Mouse (Mus musculus) heart, embryonic 15.5 days (tissue): Measurements from ENCODE around the gene Cenpx. TPM values are rescaled to one million over a fixed set of nuclear protein-coding genes. Genes with fewer than 3 reads are reported as not detected.
A peak's percentile ranks its signal among the peaks of the same experiment; 100 is the strongest.

Experiments used
- ATAC-seq: fragments of 200-750 bp; cut with Nextera tagmentation; replicated peaks from 2 replicates; pipeline ENCODE4 v1.8.0; 2017; ENCODE audit warnings: low read depth, moderate TSS enrichment; ENCODE audit not compliant: insufficient number of reproducible peaks, insufficient read depth, low FRiP score
- H3K27ac ChIP-seq: fragments of 300-500 bp; sonication (generic); 2 replicates; pipeline ENCODE4 v1.5.1; 2015; ENCODE audit warnings: mild to moderate bottlenecking, inconsistent platforms
- H3K27me3 ChIP-seq: fragments of 300-500 bp; sonication (generic); 2 replicates; pipeline ENCODE4 v1.6.1; 2015; ENCODE audit warnings: inconsistent platforms
- H3K36me3 ChIP-seq: fragments of 300-500 bp; sonication (generic); 2 replicates; pipeline ENCODE4 v1.6.1; 2015; ENCODE audit warnings: mild to moderate bottlenecking, inconsistent platforms
- H3K4me1 ChIP-seq: fragments of 300-500 bp; sonication (generic); replicated peaks from 2 replicates; pipeline ENCODE4 v1.6.1; 2015; ENCODE audit warnings: inconsistent platforms
- H3K4me2 ChIP-seq: fragments of 300-500 bp; sonication (generic); 2 replicates; pipeline ENCODE4 v1.6.1; 2015; ENCODE audit warnings: inconsistent platforms, mild to moderate bottlenecking, moderate library complexity
- H3K4me3 ChIP-seq: fragments of 300-500 bp; sonication (generic); 2 replicates; pipeline ENCODE4 v1.5.1; 2015; ENCODE audit warnings: mild to moderate bottlenecking, inconsistent platforms
- H3K9ac ChIP-seq: fragments of 300-500 bp; sonication (generic); 2 replicates; pipeline ENCODE4 v1.6.1; 2015; ENCODE audit warnings: mild to moderate bottlenecking, inconsistent platforms
- H3K9me3 ChIP-seq: fragments of 300-500 bp; sonication (generic); replicated peaks from 2 replicates; pipeline ENCODE4 v1.6.1; 2016; ENCODE audit warnings: inconsistent platforms
- WGBS: fragments of 180-500 bp; shearing (Covaris S2); methylation state at CpG from one replicate; pipeline ENCODE4 v1.1.7; 2015; ENCODE audit warnings: mixed read lengths; 5-methylcytosine and 5-hydroxymethylcytosine counted together
- polyA plus RNA-seq: library from polyadenylated mRNA; unstranded; fragments of >200 nt; fragmentation: Nextera tagmentation; extraction: Ambion mirVana; gene quantifications from 2 replicates; pipeline ENCODE4 v1.2.1, GENCODE M21; 2015

The Cenpx gene
- polyA plus RNA-seq, 1 experiment from 2014 or later = 111 TPM

- Histone ChIP-seq H3K4me3 (no peak overlapping the region), H3K27ac (no peak overlapping the region), H3K4me2 (no peak overlapping the region), H3K4me1 (peaks cover 27% of the 10 kb centered on the region), H3K36me3 (peaks cover 22% of the 10 kb centered on the region; the same call in 1 of the 2 replicates), H3K9ac (no peak overlapping the region), H3K27me3 (peaks cover 49% of the 10 kb centered on the region), H3K9me3 (no peaks in the 10 kb centered on the region)
- 86% methylated on average over 11 of the region's 11 CpGs for WGBS
- no peak for ATAC-seq
These were observed 9.3 kb upstream of the Cenpx start for GRCm38 (mm10) chr11:120722761-120723382.

- Histone ChIP-seq H3K4me3 (peak overlapping the region; percentile 64), H3K27ac (no peak overlapping the region), H3K4me2 (peak overlapping the region; percentile 99), H3K27me3 (peaks cover 49% of the 10 kb centered on the region), H3K36me3 (peaks cover 22% of the 10 kb centered on the region; the same call in 1 of the 2 replicates), H3K9me3 (no peaks in the 10 kb centered on the region), H3K9ac (peak overlapping the region; percentile 67), H3K4me1 (peaks cover 27% of the 10 kb centered on the region)
- 23% methylated on average over 21 of the region's 21 CpGs for WGBS
- ATAC-seq = no peak
These were observed 8.6 kb upstream of the Cenpx start for GRCm38 (mm10) chr11:120722067-120722630.

GRCm38 (mm10) chr11:120721124-120722066, 7.9 kb upstream of the Cenpx start, which contains the start of gene Rac3:
Rac3 (plus strand) TSS chr11:120721470.
- Histone ChIP-seq H3K9ac (peak within 1 kb of the TSS; percentile 67), H3K4me3 (peak within 1 kb of the TSS; percentile 64), H3K36me3 (peaks cover 22% of the 10 kb centered on the region; the same call in 1 of the 2 replicates), H3K27me3 (peaks cover 48% of the 10 kb centered on the region), H3K4me2 (peak within 1 kb of the TSS; percentile 99), H3K27ac (no peak within 1 kb of the TSS), H3K4me1 (peaks cover 21% of the 10 kb centered on the region), H3K9me3 (no peaks in the 10 kb centered on the region)
- ATAC-seq = peak; percentile 76
- under 1% methylated on average over 90 of the region's 90 CpGs for WGBS

GRCm38 (mm10) chr11:120720450-120720849, 6.9 kb upstream of the Cenpx start:
- peak; percentile 20; the same call in 1 of the 2 replicates for ATAC-seq

GRCm38 (mm10) chr11:120719841-120720376, 6.4 kb upstream of the Cenpx start:
- H3K9me3 ChIP-seq = no peaks in the 10 kb centered on the region
- H3K27ac ChIP-seq = no peak overlapping the region
- H3K4me2 ChIP-seq = no peak overlapping the region
- H3K36me3 ChIP-seq = peaks cover 22% of the 10 kb centered on the region; the same call in 1 of the 2 replicates
- H3K9ac ChIP-seq = no peak overlapping the region
- peaks cover 21% of the 10 kb centered on the region for H3K4me1 ChIP-seq
- H3K27me3 ChIP-seq = peaks cover 33% of the 10 kb centered on the region
- ATAC-seq = no peak
- 87% methylated on average over 13 of the region's 13 CpGs for WGBS
- no peak overlapping the region for H3K4me3 ChIP-seq

More at GRCm38 (mm10) chr11:120720450-120720849, 6.9 kb upstream of the Cenpx start:
- H3K4me3 ChIP-seq = peak overlapping the region; percentile 64
- WGBS = 14% methylated on average over 17 of the region's 17 CpGs
- peaks cover 18% of the 10 kb centered on the region for H3K4me1 ChIP-seq
- no peak overlapping the region for H3K27ac ChIP-seq
- H3K27me3 ChIP-seq = peaks cover 38% of the 10 kb centered on the region
- no peaks in the 10 kb centered on the region for H3K9me3 ChIP-seq
- peaks cover 22% of the 10 kb centered on the region; the same call in 1 of the 2 replicates for H3K36me3 ChIP-seq
- H3K4me2 ChIP-seq = peak overlapping the region; percentile 99
- H3K9ac ChIP-seq = peak overlapping the region; percentile 67; the same call in 1 of the 2 replicates

GRCm38 (mm10) chr11:120719242-120719641, 5.7 kb upstream of the Cenpx start:
- Histone ChIP-seq H3K9me3 (no peaks in the 10 kb centered on the region), H3K36me3 (peaks cover 22% of the 10 kb centered on the region; the same call in 1 of the 2 replicates), H3K27ac (no peak overlapping the region), H3K4me3 (no peak overlapping the region), H3K4me2 (no peak overlapping the region), H3K27me3 (peaks cover 30% of the 10 kb centered on the region), H3K4me1 (peaks cover 28% of the 10 kb centered on the region), H3K9ac (no peak overlapping the region)
- WGBS = 94% methylated on average over 9 of the region's 9 CpGs
- ATAC-seq = no peak

- 0 out of 2 replicates have a peak overlapping the region, but pooled peaks have one; percentile 22 for H3K9ac ChIP-seq
- H3K4me3 ChIP-seq = 0 out of 2 replicates have a peak overlapping the region, but pooled peaks have one; percentile 72
- 0 out of 2 replicates have a peak, but pooled peaks cover 6% of the 10 kb centered on the region for H3K27me3 ChIP-seq
- peaks cover 24% of the 10 kb centered on the region; the same call in 1 of the 2 replicates for H3K36me3 ChIP-seq
- H3K4me2 ChIP-seq = no peak overlapping the region
- H3K9me3 ChIP-seq = no peaks in the 10 kb centered on the region
- ATAC-seq = no peak
- H3K4me1 ChIP-seq = peaks cover 22% of the 10 kb centered on the region
- H3K27ac ChIP-seq = no peak overlapping the region
- WGBS = 84% methylated on average over 9 of the region's 9 CpGs
These were observed 1.6 kb upstream of the Cenpx start for GRCm38 (mm10) chr11:120715131-120715530.

- 43% methylated on average over 10 of the region's 10 CpGs for WGBS
- H3K9ac ChIP-seq = peak overlapping the region; percentile 65
- H3K4me1 ChIP-seq = peaks cover 22% of the 10 kb centered on the region
- H3K4me2 ChIP-seq = peak overlapping the region; percentile 98
- H3K27ac ChIP-seq = 0 out of 2 replicates have a peak overlapping the region, but pooled peaks have one; percentile 43
- no peaks in the 10 kb centered on the region for H3K9me3 ChIP-seq
- H3K36me3 ChIP-seq = peaks cover 18% of the 10 kb centered on the region; the same call in 1 of the 2 replicates
- H3K4me3 ChIP-seq = peak overlapping the region; percentile 72
- ATAC-seq = no peak
- 0 out of 2 replicates have a peak, but pooled peaks cover under 1% of the 10 kb centered on the region for H3K27me3 ChIP-seq
These were observed 1.0 kb upstream of the Cenpx start for GRCm38 (mm10) chr11:120714546-120714945.

- under 1% methylated on average over 38 of the region's 38 CpGs for WGBS
- H3K36me3 ChIP-seq = peaks cover 3% of the 10 kb centered on the region; the same call in 1 of the 2 replicates
- peak overlapping the region; percentile 72 for H3K9ac ChIP-seq
- H3K4me1 ChIP-seq = peaks cover 22% of the 10 kb centered on the region
- peak overlapping the region; percentile 85 for H3K27ac ChIP-seq
- H3K9me3 ChIP-seq = no peaks in the 10 kb centered on the region
- peak overlapping the region; percentile 98 for H3K4me2 ChIP-seq
- H3K27me3 ChIP-seq = no peaks in the 10 kb centered on the region
- ATAC-seq = peak; percentile 25
- peak overlapping the region; percentile 72 for H3K4me3 ChIP-seq
These were observed 568 bp downstream of the Cenpx start for GRCm38 (mm10) chr11:120712771-120713568.
